Mouse (Mus musculus) cortical plate, adult 2 months (tissue): ENCODE measurements at regions not wholly inside any gene's neighbourhood (a gene's known extent, or its start where the extent isn't known, plus 50 kb on each side); places are given as distances from the start of the nearest gene placed in this dataset.

Experiments
- CTCF ChIP-seq: fragments of 200-500 bp; IDR thresholded peaks from 2 replicates; pipeline ENCODE4 v1.5.1; 2011; ENCODE audit warnings: mild to moderate bottlenecking, control low read depth, low read length; ENCODE audit not compliant: insufficient read depth; ENCODE audit errors: extremely low read depth
- POLR2A ChIP-seq: fragments of 200-500 bp; IDR thresholded peaks from 2 replicates; pipeline ENCODE4 v1.6.1; 2011; ENCODE audit warnings: mild to moderate bottlenecking, low read length, control low read depth; ENCODE audit not compliant: insufficient read depth; ENCODE audit errors: extremely low read depth

DNA sequence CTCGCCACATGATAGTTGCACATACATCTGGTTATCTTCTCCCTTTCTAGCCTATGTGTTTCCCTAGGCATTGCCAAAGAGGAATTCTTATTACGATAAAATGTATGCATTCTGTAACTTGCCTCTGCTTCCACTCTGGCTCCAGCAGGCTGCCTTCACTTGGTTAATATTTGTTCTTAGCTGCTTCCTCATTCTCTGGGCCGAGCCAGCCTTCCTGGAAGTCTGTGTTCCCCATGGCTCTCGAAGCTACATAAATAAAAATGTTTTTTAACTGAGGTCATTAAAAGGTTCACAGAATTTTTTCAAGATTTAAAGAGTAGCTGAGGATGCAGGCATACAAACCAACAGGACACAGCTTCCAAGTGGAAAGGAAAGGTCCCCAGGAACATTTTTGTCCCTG lies 1124.5 kb upstream of the 4930412O13Rik start:
- TF ChIP-seq CTCF (no peak), POLR2A (no peak)
